ENCODE assay signal across 15 mouse cellular contexts in the genomic region with DNA sequence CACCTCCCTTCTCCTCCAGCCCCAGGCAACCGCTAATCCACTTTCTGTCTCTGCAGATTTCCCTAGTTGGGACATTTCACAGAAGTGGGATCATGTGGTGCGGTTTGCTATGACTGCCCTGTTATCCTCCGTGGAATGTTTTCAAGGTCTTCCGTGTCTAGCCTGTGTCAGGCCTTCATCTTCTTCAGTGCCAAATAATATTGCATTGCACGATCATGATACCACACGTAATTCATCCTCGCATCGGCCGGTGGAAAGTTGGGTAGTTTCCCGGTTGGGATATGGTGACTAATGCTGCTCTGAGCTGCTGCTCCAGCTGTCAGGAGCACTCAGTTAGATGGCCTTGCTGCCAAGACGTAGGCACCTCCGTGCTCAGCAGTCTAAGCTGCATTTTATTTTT. TPM values are rescaled to one million over a fixed set of nuclear protein-coding genes. Genes with fewer than 3 reads are reported as not detected.
DNase-seq lines count a peak whose midpoint lies in the region; ATAC-seq and TF ChIP-seq lines count a peak whose summit lies in the region.
"Had no signal": no experiment of that assay in that cellular context is flagged by ENCODE, and none has a peak within 500 bp of the region (broad histone marks: within the 10 kb centered on the region; RNA-seq: fewer than 3 reads in every experiment).

No protein-coding gene starts in this region.

- no peak overlapping the region for H3K4me3 ChIP-seq in limb, embryonic 14.5 days (replicated peaks; ENCODE audit: low read length)
- H3K4me3 ChIP-seq in limb, embryonic 10.5 days = no peak overlapping the region
- no peak overlapping the region for H3K4me3 ChIP-seq in midbrain, embryonic 14.5 days (replicated peaks; ENCODE audit: low read depth, low read length)
- H3K4me3 ChIP-seq: embryonic facial prominence, embryonic 12.5 days; lung, embryonic 15.5 days had no signal

- ATAC-seq in limb, embryonic 14.5 days (ENCODE audit: low FRiP score, low read depth) = no peak
- ATAC-seq in midbrain, embryonic 14.5 days (ENCODE audit: low FRiP score, low TSS enrichment) = no peak
- ATAC-seq in activated CD4-positive, CD25-positive, alpha-beta regulatory T cell, adult 4 months = no peak

- no peaks in the 10 kb centered on the region for H3K27me3 ChIP-seq in limb, embryonic 14.5 days (ENCODE audit: control insufficient read depth, insufficient read depth, low read length)
- H3K27me3 ChIP-seq in limb, embryonic 10.5 days (ENCODE audit: low read depth, poor library complexity, severe bottlenecking) = 0 out of 2 replicates have a peak, but pooled peaks cover 3% of the 10 kb centered on the region
- no peaks in the 10 kb centered on the region for H3K27me3 ChIP-seq in midbrain, embryonic 14.5 days (ENCODE audit: control insufficient read depth, insufficient read depth, low read length)
- H3K27me3 ChIP-seq: embryonic facial prominence, embryonic 12.5 days; lung, embryonic 15.5 days had no signal

- no peak overlapping the region for H3K4me2 ChIP-seq in limb, embryonic 14.5 days (replicated peaks; ENCODE audit: low read depth, low read length, severe bottlenecking)
- no peak overlapping the region for H3K4me2 ChIP-seq in midbrain, embryonic 14.5 days (ENCODE audit: low read length)
- H3K4me2 ChIP-seq: embryonic facial prominence, embryonic 12.5 days; lung, embryonic 15.5 days had no signal

- peaks cover 5% of the 10 kb centered on the region for H3K4me1 ChIP-seq in limb, embryonic 14.5 days (ENCODE audit: control insufficient read depth, insufficient read depth, low read length)
- H3K4me1 ChIP-seq in limb, embryonic 10.5 days = peaks cover 27% of the 10 kb centered on the region
- peaks cover 9% of the 10 kb centered on the region for H3K4me1 ChIP-seq in midbrain, embryonic 14.5 days (ENCODE audit: control insufficient read depth, insufficient read depth, low read length)

- WGBS in limb, embryonic 14.5 days = 78% methylated on average over 12 of the region's 12 CpGs
- 91% methylated on average over 12 of the region's 12 CpGs for WGBS in limb, embryonic 10.5 days
- 82% methylated on average over 12 of the region's 12 CpGs for WGBS in midbrain, embryonic 14.5 days

- no peaks in the 10 kb centered on the region for H3K9me3 ChIP-seq in limb, embryonic 14.5 days (ENCODE audit: control insufficient read depth, low read length)
- H3K9me3 ChIP-seq in limb, embryonic 10.5 days (replicated peaks) = no peaks in the 10 kb centered on the region
- H3K9me3 ChIP-seq in midbrain, embryonic 14.5 days (ENCODE audit: control insufficient read depth, low read length) = no peaks in the 10 kb centered on the region
- H3K9me3 ChIP-seq: lung, embryonic 15.5 days had no signal

- no peak for TF ChIP-seq POLR2A in limb, embryonic 14.5 days (IDR thresholded peaks at IDR 0.05; ENCODE audit: borderline replicate concordance, extremely low read depth, insufficient read depth, insufficient read length)

- DNase-seq in limb, embryonic 14.5 days (ENCODE audit: low spot score) = peak; percentile 35
- DNase-seq in limb, embryonic 10.5 days (ENCODE audit: low spot score) = no peak
- peak; percentile 88 to 93 for DNase-seq in adrenal gland, adult (ENCODE audit: inconsistent age in 2 of 2, low spot score in 1 of 2)
- DNase-seq in gastrocnemius, adult 8-10 months (ENCODE audit: low spot score in 2 of 2) = peak; percentile 69 to 84
- DNase-seq in lung, postnatal 4 days = peak; percentile 14 to 53
- DNase-seq in frontal cortex, postnatal 14 days (ENCODE audit: low spot score in 2 of 2) = no peak
- no peak for DNase-seq in midbrain, embryonic 14.5 days
- DNase-seq: cerebellum, adult 18-20 months; kidney, postnatal 10 days; retina, postnatal 1 day had no signal

- H3K27ac ChIP-seq in limb, embryonic 14.5 days (replicated peaks; ENCODE audit: low read depth, low read length) = no peak overlapping the region
- no peak overlapping the region for H3K27ac ChIP-seq in limb, embryonic 10.5 days
- H3K27ac ChIP-seq in midbrain, embryonic 14.5 days (replicated peaks; ENCODE audit: low read depth, low read length) = no peak overlapping the region
- H3K27ac ChIP-seq: embryonic facial prominence, embryonic 12.5 days; hindbrain, postnatal 0 days; lung, embryonic 15.5 days had no signal

- H3K9ac ChIP-seq in limb, embryonic 14.5 days (ENCODE audit: low read depth, low read length, severe bottlenecking) = no peak overlapping the region
- no peak overlapping the region for H3K9ac ChIP-seq in midbrain, embryonic 14.5 days (replicated peaks; ENCODE audit: low read length)
- H3K9ac ChIP-seq: embryonic facial prominence, embryonic 12.5 days; lung, embryonic 15.5 days had no signal

- no peaks in the 10 kb centered on the region for H3K36me3 ChIP-seq in limb, embryonic 14.5 days (ENCODE audit: control insufficient read depth, insufficient read depth, low read length)
- H3K36me3 ChIP-seq in limb, embryonic 10.5 days = no peaks in the 10 kb centered on the region
- no peaks in the 10 kb centered on the region for H3K36me3 ChIP-seq in midbrain, embryonic 14.5 days (ENCODE audit: control insufficient read depth, insufficient read depth, low read length)
- H3K36me3 ChIP-seq: embryonic facial prominence, embryonic 12.5 days; lung, embryonic 15.5 days had no signal

RNA-seq across cellular contexts. Expression of gene Otos, which starts 55.3 kb away (rescaled TPM):
- polyA plus RNA-seq in limb, embryonic 14.5 days (2012; rRNA removed) = 0.19 TPM in 1 of 2 replicates, not detected in the other
- not detected in 2 replicates for polyA plus RNA-seq in limb, embryonic 14.5 days (2014; fragmentation: Nextera tagmentation; extraction: Ambion mirVana)
- 0.15 TPM in 1 of 2 replicates, not detected in the other for polyA plus RNA-seq in limb, embryonic 10.5 days (2016; fragmentation: Nextera tagmentation; extraction: Ambion mirVana)
- not detected for total RNA-seq in gastrocnemius, adult 8-10 months (2022)
- 0.21 and 0.46 TPM in 2 replicates for polyA plus RNA-seq in midbrain, embryonic 14.5 days (2014; fragmentation: Nextera tagmentation; extraction: Ambion mirVana)
- 1 to 10 TPM; 2.3 to 3.9 TPM for polyA plus RNA-seq in activated CD4-positive, CD25-positive, alpha-beta regulatory T cell, adult 4 months (2017; shearing (Covaris generic))
- total RNA-seq: hindbrain, postnatal 0 days; left cerebral cortex, postnatal 4 days had no signal

Comparison
In these comparisons a context has a peak if more than half of its experiments do, and no peak if none do; other contexts are left out.
1. DNase-seq: peak in limb, embryonic 14.5 days (single experiment), adrenal gland, adult (2 of 2), gastrocnemius, adult 8-10 months (2 of 2) and lung, postnatal 4 days (2 of 2); none in limb, embryonic 10.5 days (single experiment), frontal cortex, postnatal 14 days (0 of 2) and midbrain, embryonic 14.5 days (single experiment).